Mouse (Mus musculus) MEL (cell line): Measurements from ENCODE around the gene 9930111J21Rik2. TPM values are rescaled to one million over a fixed set of nuclear protein-coding genes. Genes with fewer than 3 reads are reported as not detected.

Source experiments
- DNase-seq: peaks from one replicate; pipeline ENCODE4 v3.0.0; 2011; ENCODE audit warnings: low read depth, low spot score
- H3K27ac ChIP-seq: 2 replicates; pipeline ENCODE4 v1.5.1; 2012; ENCODE audit warnings: low read depth, mild to moderate bottlenecking, control low read depth, low read length, moderate library complexity; ENCODE audit not compliant: control insufficient read depth
- H3K27me3 ChIP-seq, 2 experiments: fragments of 150-350 bp in 1 of 2; sonication (generic) in 1 of 2; 2 replicates each; pipeline ENCODE4 v1.6.1; 2012; ENCODE audit warnings: low read length in 2 of 2, mild to moderate bottlenecking in 2 of 2, improper control_type of control experiment in 1 of 2, moderate library complexity in 1 of 2; ENCODE audit not compliant: insufficient read depth in 2 of 2, control insufficient read depth in 1 of 2
- H3K36me3 ChIP-seq, 2 experiments: 2 replicates each; pipeline ENCODE4 v1.6.1; 2012 to 2014; ENCODE audit warnings: low read length in 2 of 2, improper control_type of control experiment in 1 of 2, inconsistent platforms in 1 of 2, mild to moderate bottlenecking in 1 of 2; ENCODE audit not compliant: insufficient read depth in 2 of 2, control insufficient read depth in 1 of 2
- H3K4me1 ChIP-seq, 2 experiments: fragments of 150-350 bp in 1 of 2; sonication (generic) in 1 of 2; 2 replicates each; pipeline ENCODE4 v1.6.1; 2012; ENCODE audit warnings: low read length in 2 of 2, improper control_type of control experiment in 1 of 2, mild to moderate bottlenecking in 1 of 2; ENCODE audit not compliant: insufficient read depth in 2 of 2, control insufficient read depth in 1 of 2
- H3K4me3 ChIP-seq, 2 experiments: fragments of 150-350 bp in 1 of 2; sonication (generic) in 1 of 2; 2 replicates each; pipeline ENCODE4 v1.5.1; 2012; ENCODE audit warnings: low read depth in 2 of 2, low read length in 2 of 2, mild to moderate bottlenecking in 2 of 2, moderate library complexity in 2 of 2, control low read depth in 1 of 2, improper control_type of control experiment in 1 of 2; ENCODE audit not compliant: control insufficient read depth in 1 of 2, insufficient read depth in 1 of 2
- H3K79me2 ChIP-seq: 2 replicates; pipeline ENCODE4 v1.6.1; 2012; ENCODE audit warnings: mild to moderate bottlenecking, low read length, moderate library complexity; ENCODE audit not compliant: control insufficient read depth, poor library complexity, insufficient read depth
- H3K9ac ChIP-seq: 2 replicates; pipeline ENCODE4 v1.6.1; 2012; ENCODE audit warnings: low read depth, mild to moderate bottlenecking, control low read depth, low read length, moderate library complexity; ENCODE audit not compliant: control insufficient read depth, poor library complexity, severe bottlenecking
- H3K9me3 ChIP-seq: fragments of 150-350 bp; sonication (generic); replicated peaks from 2 replicates; pipeline ENCODE4 v1.6.1; 2012; ENCODE audit warnings: mild to moderate bottlenecking, low read length, improper control_type of control experiment, moderate library complexity; ENCODE audit not compliant: insufficient read depth
- BHLHE40 ChIP-seq: IDR thresholded peaks from 2 replicates; pipeline ENCODE4 v1.6.1; 2012; ENCODE audit warnings: low read depth, mild to moderate bottlenecking, inconsistent platforms, low read length, improper control_type of control experiment, borderline replicate concordance
- CHD2 ChIP-seq: IDR thresholded peaks from 2 replicates; pipeline ENCODE4 v1.6.1; 2011; ENCODE audit warnings: low read length, improper control_type of control experiment
- CTCF ChIP-seq, 3 experiments: IDR thresholded peaks in 2 of 3; conservative IDR thresholded peaks in 1 of 3; 2 replicates each; pipeline ENCODE4 v1.5.1; 2011 to 2012; ENCODE audit warnings: low read length in 3 of 3, low read depth in 2 of 3, mild to moderate bottlenecking in 2 of 3, improper control_type of control experiment in 1 of 3, inconsistent platforms in 1 of 3, mixed read lengths in 1 of 3, moderate library complexity in 1 of 3; ENCODE audit not compliant: control insufficient read depth in 1 of 3, insufficient read depth in 1 of 3, poor library complexity in 1 of 3, severe bottlenecking in 1 of 3
- ELF1 ChIP-seq: IDR thresholded peaks from 2 replicates; pipeline ENCODE4 v1.6.1; 2014; ENCODE audit warnings: low read depth, mild to moderate bottlenecking, inconsistent platforms, low read length, improper control_type of control experiment, moderate library complexity
- EP300 ChIP-seq, 2 experiments: IDR thresholded peaks; 2 replicates each; pipeline ENCODE4 v1.6.1; 2011; ENCODE audit warnings: improper control_type of control experiment in 2 of 2, low read length in 2 of 2, low read depth in 1 of 2, mild to moderate bottlenecking in 1 of 2
- ETS1 ChIP-seq: IDR thresholded peaks from 2 replicates; pipeline ENCODE4 v1.6.1; 2012; ENCODE audit warnings: low read depth, mild to moderate bottlenecking, inconsistent platforms, low read length, improper control_type of control experiment, moderate library complexity
- GABPA ChIP-seq: IDR thresholded peaks from 2 replicates; pipeline ENCODE4 v1.6.1; 2012; ENCODE audit warnings: low read depth, mild to moderate bottlenecking, inconsistent platforms, low read length, improper control_type of control experiment, moderate library complexity
- GATA1 ChIP-seq: IDR thresholded peaks from 2 replicates; pipeline ENCODE4 v1.6.1; 2011; ENCODE audit warnings: low read depth, low read length, improper control_type of control experiment
- HCFC1 ChIP-seq: IDR thresholded peaks from 2 replicates; pipeline ENCODE4 v1.6.1; 2012; ENCODE audit warnings: low read depth, mild to moderate bottlenecking, inconsistent platforms, low read length, improper control_type of control experiment, moderate library complexity
- MAFK ChIP-seq: IDR thresholded peaks from 2 replicates; pipeline ENCODE4 v1.6.1; 2011; ENCODE audit warnings: low read depth, mild to moderate bottlenecking, low read length, improper control_type of control experiment, borderline replicate concordance
- MXI1 ChIP-seq: IDR thresholded peaks from 2 replicates; pipeline ENCODE4 v1.6.1; 2011; ENCODE audit warnings: mild to moderate bottlenecking, low read depth, low read length, improper control_type of control experiment
- MYC ChIP-seq: IDR thresholded peaks from 2 replicates; pipeline ENCODE4 v1.6.1; 2011; ENCODE audit warnings: low read depth, mild to moderate bottlenecking, low read length, improper control_type of control experiment, moderate library complexity
- NRF1 ChIP-seq: IDR thresholded peaks from 2 replicates; pipeline ENCODE4 v1.6.1; 2014; ENCODE audit warnings: low read depth, mild to moderate bottlenecking, inconsistent platforms, low read length, improper control_type of control experiment, moderate library complexity; ENCODE audit not compliant: poor library complexity, insufficient read depth, severe bottlenecking
- POLR2A ChIP-seq, 2 experiments: IDR thresholded peaks; 2 replicates each; pipeline ENCODE4 v1.6.1; 2011 to 2012; ENCODE audit warnings: low read length in 2 of 2, mild to moderate bottlenecking in 2 of 2, control low read depth in 1 of 2, improper control_type of control experiment in 1 of 2, low read depth in 1 of 2, moderate library complexity in 1 of 2; ENCODE audit not compliant: control insufficient read depth in 1 of 2, insufficient read depth in 1 of 2, poor library complexity in 1 of 2
- POLR2AphosphoS2 ChIP-seq: IDR thresholded peaks from 2 replicates; pipeline ENCODE4 v1.6.1; 2011; ENCODE audit warnings: low read length, improper control_type of control experiment
- SIN3A ChIP-seq: IDR thresholded peaks from 2 replicates; pipeline ENCODE4 v1.6.1; 2012; ENCODE audit warnings: low read length, improper control_type of control experiment, inconsistent platforms
- SMC3 ChIP-seq: IDR thresholded peaks from 2 replicates; pipeline ENCODE4 v1.6.1; 2011; ENCODE audit warnings: low read depth, low read length, improper control_type of control experiment
- TAL1 ChIP-seq: IDR thresholded peaks from 2 replicates; pipeline ENCODE4 v1.6.1; 2012; ENCODE audit warnings: mild to moderate bottlenecking, inconsistent platforms, low read length, moderate library complexity, mixed read lengths
- TCF12 ChIP-seq: IDR thresholded peaks from 2 replicates; pipeline ENCODE4 v1.6.1; 2014; ENCODE audit warnings: low read depth, mild to moderate bottlenecking, inconsistent platforms, low read length, improper control_type of control experiment, moderate library complexity
- UBTF ChIP-seq: IDR thresholded peaks from 2 replicates; pipeline ENCODE4 v1.6.1; 2012; ENCODE audit warnings: low read depth, mild to moderate bottlenecking, inconsistent platforms, low read length, improper control_type of control experiment, moderate library complexity, borderline replicate concordance; ENCODE audit not compliant: insufficient read depth
- USF1 ChIP-seq: IDR thresholded peaks from 2 replicates; pipeline ENCODE4 v1.6.1; 2014; ENCODE audit warnings: low read depth, mild to moderate bottlenecking, inconsistent platforms, low read length, improper control_type of control experiment, moderate library complexity
- ZNF384 ChIP-seq: IDR thresholded peaks from 2 replicates; pipeline ENCODE4 v1.6.1; 2012; ENCODE audit warnings: low read depth, mild to moderate bottlenecking, inconsistent platforms, low read length, improper control_type of control experiment
- polyA plus RNA-seq, 2 experiments: library from polyadenylated mRNA; stranded (reverse) in 1 of 2; unstranded in 1 of 2; fragments of >175 nt in 1 of 2; fragments of >200 nt in 1 of 2; gene quantifications; 2 replicates each; pipeline versions ENCODE4 v1.2.1 to v1.2.4; 2012; ENCODE audit warnings: low replicate concordance in 2 of 2, low read depth in 1 of 2; ENCODE audit not compliant: insufficient read length in 2 of 2, insufficient read depth in 1 of 2, missing spikeins in 1 of 2
- total RNA-seq: library from RNA; depleted of rRNA; stranded (reverse); fragments of 300-350 nt; gene quantifications from 2 replicates; pipeline ENCODE4 v1.2.3, GENCODE M21; 2012

Gene 9930111J21Rik2
- total and polyA plus RNA-seq, 3 experiments = 0.04 to 0.08 TPM; not detected in 1

GRCm38 (mm10) chr11:49095367-49095766 is 44.3 kb upstream of the 9930111J21Rik2 start:
- no peak for DNase-seq
- H3K9ac ChIP-seq = no peak overlapping the region
- H3K4me3 ChIP-seq = no peak overlapping the region
- TF ChIP-seq USF1 (no peak), UBTF (no peak), CTCF (IDR thresholded peaks at IDR 0.05 in 2 of 3, conservative IDR thresholded peaks at IDR 0.05 in 1 of 3; ENCODE audit: control insufficient read depth in 1 of 3, insufficient read depth in 1 of 3, low read depth in 2 of 3, low read length in 3 of 3, poor library complexity in 1 of 3, severe bottlenecking in 1 of 3) (no peak), MXI1 (no peak), SIN3A (no peak), EP300 (IDR thresholded peaks at IDR 0.05; ENCODE audit: low read depth in 1 of 2, low read length in 2 of 2) (no peak), GABPA (no peak), GATA1 (no peak), BHLHE40 (no peak), MAFK (no peak), POLR2A (IDR thresholded peaks at IDR 0.05; ENCODE audit: control insufficient read depth in 1 of 2, insufficient read depth in 1 of 2, low read depth in 1 of 2, low read length in 2 of 2, poor library complexity in 1 of 2) (no peak), SMC3 (no peak), ELF1 (no peak), ETS1 (no peak), TCF12 (no peak), MYC (no peak), CHD2 (no peak), NRF1 (no peak), POLR2AphosphoS2 (no peak), TAL1 (no peak)
- TF ChIP-seq, all 39 proteins: peak for 0
- Histone ChIP-seq H3K27me3 (no peaks in the 10 kb centered on the region), H3K4me1 (peaks cover 16 to 21% of the 10 kb centered on the region in 2 experiments), H3K27ac (no peak overlapping the region), H3K79me2 (no peaks in the 10 kb centered on the region), H3K9me3 (no peaks in the 10 kb centered on the region), H3K36me3 (peaks cover 6 to 32% of the 10 kb centered on the region in 2 experiments; a peak in 3 of 4 replicates)

GRCm38 (mm10) chr11:49093861-49094660 is 43.0 kb upstream of the 9930111J21Rik2 start:
- H3K27ac ChIP-seq = no peak overlapping the region
- no peak for DNase-seq

More at GRCm38 (mm10) chr11:49093861-49094660, 43.0 kb upstream of the 9930111J21Rik2 start:
- Histone ChIP-seq H3K4me3 (no peak overlapping the region), H3K79me2 (no peaks in the 10 kb centered on the region), H3K36me3 (peaks cover 6 to 37% of the 10 kb centered on the region in 2 experiments; a peak in 3 of 4 replicates), H3K27me3 (no peaks in the 10 kb centered on the region), H3K4me1 (peaks cover 26 to 34% of the 10 kb centered on the region in 2 experiments), H3K9me3 (no peaks in the 10 kb centered on the region), H3K9ac (no peak overlapping the region)
- TF ChIP-seq ETS1 = no peak
- TF ChIP-seq POLR2A (IDR thresholded peaks at IDR 0.05; ENCODE audit: control insufficient read depth in 1 of 2, insufficient read depth in 1 of 2, low read depth in 1 of 2, low read length in 2 of 2, poor library complexity in 1 of 2) = no peak
- TF ChIP-seq ZNF384 = no peak
- TF ChIP-seq POLR2AphosphoS2 = no peak
- no peak for TF ChIP-seq HCFC1
- no peak for TF ChIP-seq UBTF
